Mouse (Mus musculus): ENCODE results near the gene Psen2.

GRCm38 (mm10) chr1:180289788-180290187 is 26.6 kb upstream of the Psen2 start:
- TF ChIP-seq EP300 (IDR thresholded peaks at IDR 0.05) (no peak), CTCF (IDR thresholded peaks at IDR 0.05) (no peak)

Measured in lung, postnatal 0 days (tissue).